Mouse (Mus musculus) retina, postnatal 7 days (tissue): ENCODE data around the gene Zc4h2.

Experiments
- DNase-seq: peaks from one replicate; pipeline ENCODE4 v3.0.0-alpha.2; 2012; ENCODE audit warnings: low read depth, low spot score

The Zc4h2 gene

DNA sequence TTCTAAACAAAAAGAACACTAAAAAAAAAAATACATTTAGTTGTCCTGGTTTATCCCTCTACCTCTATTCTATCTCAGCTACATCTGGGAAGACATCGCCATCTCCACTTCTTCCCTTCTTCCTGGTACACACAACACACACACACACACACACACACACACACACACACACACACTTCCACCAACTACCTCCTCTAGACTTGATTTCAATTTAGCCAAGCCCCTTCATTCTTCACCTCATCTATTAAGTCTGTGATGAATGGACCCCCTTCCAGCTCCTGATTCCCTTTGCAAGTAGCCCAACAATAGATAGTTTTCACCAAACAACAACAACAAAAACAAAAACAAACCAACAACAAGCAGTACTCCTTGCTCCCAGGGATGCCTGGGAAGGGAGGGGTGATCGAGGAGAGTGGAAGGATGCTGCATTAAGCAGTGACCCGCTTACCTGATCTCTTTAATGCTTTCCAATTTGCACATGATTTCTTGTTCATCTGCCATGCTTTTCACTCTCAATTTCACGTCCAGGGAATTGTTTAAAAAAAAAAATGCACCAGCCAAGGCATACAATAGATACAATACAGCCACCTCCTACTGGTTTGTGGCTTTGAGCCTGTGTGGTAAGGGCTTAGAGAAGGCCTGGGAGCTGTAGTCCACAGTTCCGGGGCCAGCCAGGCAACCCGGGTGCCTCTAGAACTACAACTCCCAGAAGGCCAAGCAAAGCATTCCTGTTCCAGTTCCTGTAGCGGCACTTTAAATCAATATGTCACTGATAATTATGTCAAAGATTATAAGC, at the start of gene Zc4h2:
Gene Zc4h2, minus strand, starts transcription at position 706 of the 796 bp plus-strand sequence.
- DNase-seq: peak; percentile 63

DNA sequence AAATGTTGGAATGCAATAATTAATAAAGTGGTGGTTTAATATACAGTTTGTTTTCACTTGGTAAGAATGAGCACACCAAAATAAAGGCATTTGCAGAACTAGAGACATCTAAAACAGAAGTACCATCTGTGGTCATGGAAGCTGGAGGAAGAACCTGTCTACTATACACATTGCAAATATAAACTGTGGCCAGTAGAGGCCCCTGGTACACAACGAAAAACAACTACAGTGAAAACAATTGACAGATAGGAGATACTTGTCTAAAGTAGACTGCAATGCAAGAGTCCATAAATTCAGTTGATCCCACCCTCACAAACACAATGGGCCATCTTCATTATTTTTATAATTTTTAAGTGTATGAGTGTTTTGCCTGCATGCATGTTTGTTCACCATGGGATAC, 28.8 kb upstream of the Zc4h2 start:
- no peak for DNase-seq

DNA sequence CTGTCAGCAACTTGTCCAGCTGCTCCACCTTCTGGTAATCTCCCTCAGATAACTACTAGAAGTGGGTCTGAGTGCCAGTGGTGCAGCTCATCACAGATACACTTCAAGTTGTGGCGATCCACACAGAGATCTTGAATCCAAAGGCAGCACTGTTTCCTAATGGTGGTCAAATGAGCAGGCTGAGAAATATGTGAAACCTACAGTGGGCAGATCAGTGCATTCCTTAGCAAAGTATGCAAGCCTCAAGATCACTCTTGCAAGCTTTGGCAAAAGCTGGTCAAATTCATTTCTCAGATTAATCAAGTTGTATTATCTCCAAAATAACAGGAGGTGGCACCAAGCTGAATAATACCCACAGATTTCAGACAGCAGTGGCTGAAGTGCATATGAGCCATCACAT, 23.9 kb upstream of the Zc4h2 start:
- no peak for DNase-seq

DNA sequence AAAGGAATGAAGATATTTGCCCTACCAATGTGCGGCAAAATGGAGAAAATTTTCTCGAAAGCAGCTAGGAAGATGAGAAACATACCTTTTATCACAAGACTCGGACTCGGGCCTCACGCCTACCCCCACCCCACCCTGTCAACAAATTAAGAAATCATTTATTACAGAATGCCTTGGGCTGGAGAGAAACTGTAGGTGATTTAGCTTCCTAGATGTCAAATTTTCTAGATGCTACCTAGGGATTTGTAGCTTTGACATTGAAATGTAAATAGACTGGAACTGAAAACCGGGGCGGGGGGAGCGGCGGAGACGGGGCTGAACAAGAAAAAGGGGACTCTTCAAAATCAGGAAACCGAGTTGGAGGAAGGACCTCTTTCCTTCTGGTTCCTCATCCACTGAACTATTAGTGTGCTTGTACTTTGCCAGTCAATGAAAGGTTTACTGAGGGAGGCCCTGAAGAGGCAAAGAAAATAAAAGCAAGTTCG, 333 bp upstream of the Zc4h2 start:
- no peak for DNase-seq

DNA sequence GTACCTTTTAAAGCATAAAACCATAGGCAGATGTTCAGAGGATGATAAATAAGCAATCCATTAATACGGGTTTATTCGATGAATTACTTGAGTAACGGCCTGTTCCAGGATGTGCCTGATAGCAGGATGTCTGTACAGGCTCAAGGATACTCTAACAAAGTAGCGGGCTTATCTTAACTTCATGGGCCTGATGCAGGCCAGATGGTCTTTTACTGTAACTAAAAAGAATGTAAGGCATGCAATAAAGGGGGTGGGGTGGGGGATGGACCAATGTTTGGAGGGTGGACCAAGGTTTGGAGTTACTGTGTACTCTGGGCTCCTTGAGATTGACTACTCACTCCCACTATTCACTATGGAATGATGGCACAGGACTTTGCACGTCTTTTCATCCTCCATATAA, 57.7 kb downstream of the Zc4h2 start:
- no peak for DNase-seq
